Mouse (Mus musculus): ENCODE results near the gene Tusc1. TPM values are rescaled to one million over a fixed set of nuclear protein-coding genes. Genes with fewer than 3 reads are reported as not detected.

Tusc1 gene
- polyA plus RNA-seq (2011; ENCODE audit: insufficient read depth, insufficient read length, low replicate concordance, missing spikeins), result 8.1 and 10.2 TPM in 2 replicates

DNA sequence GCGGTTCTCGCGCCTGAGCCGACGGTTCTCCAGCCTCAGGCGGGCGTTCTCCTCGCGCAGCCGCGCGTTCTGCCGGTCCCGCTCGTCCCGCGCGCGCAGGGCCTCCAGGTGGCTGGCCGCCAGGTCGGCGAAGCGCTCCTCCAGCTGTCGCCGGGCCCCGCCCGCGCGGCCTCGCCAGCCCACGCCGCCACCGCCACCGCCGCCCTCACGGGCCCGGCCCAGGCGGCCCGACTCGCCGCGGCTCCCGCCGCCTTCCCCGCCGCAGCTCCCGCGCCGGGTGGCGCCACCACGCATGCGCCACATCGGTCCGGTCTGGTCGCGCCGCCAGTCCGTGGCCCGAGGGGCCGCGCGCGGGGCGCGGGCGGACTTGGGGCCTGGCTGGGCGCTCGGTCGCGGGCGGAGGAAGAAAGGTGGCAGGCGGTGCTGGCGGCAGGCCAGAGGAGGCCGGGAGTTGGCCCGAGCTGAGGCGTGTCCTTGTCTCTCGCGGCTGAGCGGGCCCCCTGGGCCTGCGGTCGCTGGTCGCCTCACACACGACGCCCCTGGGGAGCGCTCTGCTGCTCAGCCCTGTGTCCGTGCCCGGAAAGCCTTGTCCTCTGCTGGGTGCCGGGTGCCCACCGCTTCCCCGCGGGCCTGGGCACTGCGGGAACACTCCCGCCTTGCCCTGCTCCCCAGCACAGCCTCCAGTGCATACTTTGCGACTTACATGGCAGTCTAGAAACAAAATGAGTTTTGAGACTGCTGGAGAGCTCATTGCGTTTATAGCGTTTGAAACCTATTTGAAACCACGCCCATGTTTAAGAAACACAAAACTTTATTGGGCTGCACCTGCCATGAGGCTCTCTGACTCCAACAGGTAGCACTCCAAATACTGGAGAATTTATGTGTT is at the start of gene Tusc1:
TSS of gene Tusc1 (minus strand) at position 394 of the 886 bp plus-strand sequence.
- under 1% methylated on average over 92 of the region's 97 CpGs for WGBS
- Histone ChIP-seq H3K27ac (ENCODE audit: control insufficient read depth, insufficient read depth, low read depth, low read length, poor library complexity) (peak within 1 kb of the TSS; percentile 100), H3K4me3 (replicated peaks; ENCODE audit: control insufficient read depth, low read depth, low read length) (peak within 1 kb of the TSS; percentile 85), H3K4me1 (ENCODE audit: control insufficient read depth, insufficient read depth, low read length) (no peaks in the 10 kb centered on the region)
- peak; percentile 66 for TF ChIP-seq POLR2A (IDR thresholded peaks at IDR 0.05; ENCODE audit: borderline replicate concordance, control insufficient read depth, low read depth, low read length)
- no peak for TF ChIP-seq CTCF (IDR thresholded peaks at IDR 0.05; ENCODE audit: control insufficient read depth, insufficient read depth, low read length)

DNA sequence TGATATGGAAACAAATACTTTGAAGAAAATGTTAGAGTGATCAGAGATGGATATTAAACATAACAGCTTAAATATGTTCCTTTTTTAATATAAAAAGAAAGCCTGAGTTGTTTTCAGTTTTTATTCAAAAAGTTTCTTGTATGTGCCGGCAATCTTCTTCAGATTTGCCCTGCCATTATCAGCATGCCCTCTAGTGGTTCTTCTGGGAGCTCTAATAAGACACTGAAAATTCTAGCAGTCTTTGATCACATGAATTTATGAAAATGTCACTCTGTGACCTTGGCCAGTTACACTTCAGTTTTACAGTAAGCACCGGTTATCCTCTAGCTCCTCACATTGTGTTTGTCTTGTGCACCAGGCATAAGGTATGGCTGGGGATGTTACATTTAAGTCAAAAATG is 17.6 kb upstream of the Tusc1 start:
- H3K4me3 ChIP-seq (replicated peaks; ENCODE audit: control insufficient read depth, low read depth, low read length), result no peak overlapping the region
- no peaks in the 10 kb centered on the region for H3K4me1 ChIP-seq (ENCODE audit: control insufficient read depth, insufficient read depth, low read length)
- no peak overlapping the region for H3K27ac ChIP-seq (ENCODE audit: control insufficient read depth, insufficient read depth, low read depth, low read length, poor library complexity)
- WGBS, result 27% methylated on average over 2 of the region's 2 CpGs
- TF ChIP-seq POLR2A (IDR thresholded peaks at IDR 0.05; ENCODE audit: borderline replicate concordance, control insufficient read depth, low read depth, low read length), result no peak

DNA sequence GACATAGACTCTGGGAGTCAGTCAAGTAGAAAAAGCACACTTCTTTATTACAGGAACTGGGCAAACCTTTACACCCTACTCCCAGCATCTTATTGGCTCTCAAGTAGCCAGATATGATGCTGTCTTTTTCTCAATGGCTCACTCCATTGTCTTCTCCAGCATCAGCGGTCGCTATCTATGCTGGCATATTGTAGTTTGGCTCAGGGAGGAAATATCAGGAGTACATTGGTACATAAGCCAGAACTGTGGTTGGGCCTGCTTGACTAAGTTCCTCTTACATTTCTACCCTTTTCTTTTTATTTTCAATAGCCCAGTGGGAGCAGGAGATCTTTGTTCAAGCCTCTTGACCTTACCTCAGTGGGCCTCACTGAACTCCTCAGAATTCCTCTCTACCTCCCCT is 9.0 kb upstream of the Tusc1 start:
- TF ChIP-seq CTCF (IDR thresholded peaks at IDR 0.05; ENCODE audit: control insufficient read depth, insufficient read depth, low read length) (no peak), POLR2A (IDR thresholded peaks at IDR 0.05; ENCODE audit: borderline replicate concordance, control insufficient read depth, low read depth, low read length) (no peak)
- Histone ChIP-seq H3K27ac (ENCODE audit: control insufficient read depth, insufficient read depth, low read depth, low read length, poor library complexity) (no peak overlapping the region), H3K4me1 (ENCODE audit: control insufficient read depth, insufficient read depth, low read length) (no peaks in the 10 kb centered on the region; the same call in 1 of the 2 replicates), H3K4me3 (replicated peaks; ENCODE audit: control insufficient read depth, low read depth, low read length) (no peak overlapping the region)
- WGBS, result 64% methylated on average over 2 of the region's 2 CpGs

DNA sequence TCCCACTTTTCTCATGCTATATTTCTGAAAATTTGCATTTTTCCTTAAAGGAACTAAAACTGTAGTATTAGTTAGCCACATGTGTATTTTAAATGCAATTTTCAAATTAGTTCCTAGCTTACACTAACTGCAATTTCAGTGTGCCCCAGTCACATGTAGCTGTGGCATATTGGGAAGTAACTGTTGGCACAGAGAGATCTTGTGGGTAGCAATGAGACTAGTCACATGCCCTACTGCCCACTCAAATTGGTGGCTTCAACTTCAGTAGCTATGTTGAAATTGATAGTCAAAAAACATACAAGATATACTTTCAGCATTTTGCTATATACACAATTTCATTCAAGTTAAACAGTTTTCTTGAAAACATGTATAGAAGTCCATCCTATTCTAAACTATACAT is 6.3 kb upstream of the Tusc1 start:
- no peak overlapping the region for H3K27ac ChIP-seq (ENCODE audit: control insufficient read depth, insufficient read depth, low read depth, low read length, poor library complexity)
- TF ChIP-seq CTCF (IDR thresholded peaks at IDR 0.05; ENCODE audit: control insufficient read depth, insufficient read depth, low read length) (no peak), POLR2A (IDR thresholded peaks at IDR 0.05; ENCODE audit: borderline replicate concordance, control insufficient read depth, low read depth, low read length) (no peak)

DNA sequence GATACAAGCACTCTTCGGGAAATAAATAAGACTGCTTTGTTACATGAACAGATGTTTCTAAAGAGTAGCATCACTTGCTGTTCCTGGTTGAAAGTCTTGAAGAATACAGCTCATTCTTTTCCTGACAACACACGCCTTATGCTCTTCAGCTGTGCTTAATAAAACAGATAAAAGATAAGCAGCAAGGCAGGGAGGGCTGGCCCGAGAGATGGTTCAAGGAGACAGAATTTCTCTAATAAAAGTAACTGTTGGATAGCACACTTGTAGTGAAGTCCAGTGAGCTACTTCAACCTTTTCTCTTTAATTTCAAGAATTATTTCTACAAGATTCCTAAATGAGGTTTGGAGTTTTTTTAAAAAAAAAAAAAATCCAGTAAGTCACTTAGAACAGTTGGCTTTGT is 2.7 kb upstream of the Tusc1 start:
- TF ChIP-seq CTCF (IDR thresholded peaks at IDR 0.05; ENCODE audit: control insufficient read depth, insufficient read depth, low read length), result no peak
- no peak for TF ChIP-seq POLR2A (IDR thresholded peaks at IDR 0.05; ENCODE audit: borderline replicate concordance, control insufficient read depth, low read depth, low read length)
- Histone ChIP-seq H3K27ac (ENCODE audit: control insufficient read depth, insufficient read depth, low read depth, low read length, poor library complexity) (no peak overlapping the region), H3K4me1 (ENCODE audit: control insufficient read depth, insufficient read depth, low read length) (no peaks in the 10 kb centered on the region; the same call in 1 of the 2 replicates), H3K4me3 (replicated peaks; ENCODE audit: control insufficient read depth, low read depth, low read length) (no peak overlapping the region)
- 70% methylated on average over 3 of the region's 3 CpGs for WGBS

More for the DNA sequence above, 6.3 kb upstream of the Tusc1 start:
- no peak overlapping the region for H3K4me3 ChIP-seq (replicated peaks; ENCODE audit: control insufficient read depth, low read depth, low read length)
- H3K4me1 ChIP-seq (ENCODE audit: control insufficient read depth, insufficient read depth, low read length), result no peaks in the 10 kb centered on the region; the same call in 1 of the 2 replicates

DNA sequence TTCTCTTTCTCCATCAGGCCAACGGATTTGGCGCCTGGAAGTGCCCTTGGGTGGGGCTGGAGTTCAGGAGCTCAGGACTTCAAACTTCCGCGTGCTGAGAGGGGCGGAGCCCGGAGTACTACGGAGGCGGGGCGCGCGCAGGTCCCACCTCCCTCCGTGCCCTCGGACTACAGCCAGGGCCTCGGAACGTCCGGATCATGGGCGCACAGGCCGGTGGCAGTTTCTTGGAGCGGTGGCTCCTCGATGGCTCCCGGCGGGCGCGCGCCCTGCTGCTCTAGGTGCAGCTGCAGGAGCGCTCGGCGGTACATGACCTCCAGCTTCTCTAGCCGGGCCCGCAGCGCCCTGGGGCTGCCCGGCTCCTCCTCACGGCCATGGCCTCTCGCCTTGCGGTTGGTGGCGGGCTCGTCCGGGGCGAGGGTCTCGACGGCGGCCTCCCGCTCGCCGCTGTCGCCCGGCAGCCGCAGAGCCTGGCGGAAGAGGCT is 634 bp downstream of the Tusc1 start:
- H3K27ac ChIP-seq (ENCODE audit: control insufficient read depth, insufficient read depth, low read depth, low read length, poor library complexity), result peak overlapping the region; percentile 100
- peak overlapping the region; percentile 85 for H3K4me3 ChIP-seq (replicated peaks; ENCODE audit: control insufficient read depth, low read depth, low read length)
- WGBS, result under 1% methylated on average over 49 of the region's 49 CpGs
- H3K4me1 ChIP-seq (ENCODE audit: control insufficient read depth, insufficient read depth, low read length), result no peaks in the 10 kb centered on the region
- TF ChIP-seq CTCF (IDR thresholded peaks at IDR 0.05; ENCODE audit: control insufficient read depth, insufficient read depth, low read length) (no peak), POLR2A (IDR thresholded peaks at IDR 0.05; ENCODE audit: borderline replicate concordance, control insufficient read depth, low read depth, low read length) (peak; percentile 91)

DNA sequence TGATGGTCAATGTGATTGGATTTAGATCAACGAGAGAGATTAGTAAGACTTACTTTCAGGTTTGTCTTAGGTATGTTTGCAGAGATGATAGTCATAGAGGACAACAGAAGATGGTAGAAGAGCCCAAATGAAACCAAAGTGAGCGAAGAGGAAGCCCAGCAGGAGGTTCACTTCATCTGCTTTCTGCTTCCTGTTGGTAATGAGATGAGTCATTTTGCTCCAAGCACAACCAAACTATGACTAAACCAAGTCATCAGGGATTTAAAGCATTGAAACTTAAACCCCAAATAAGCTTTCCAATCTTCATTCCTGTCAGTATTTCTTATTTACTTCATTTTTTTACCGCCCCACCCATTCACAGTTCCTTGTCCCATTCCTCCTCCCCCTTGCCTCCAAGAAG is 27.8 kb downstream of the Tusc1 start:
- H3K27ac ChIP-seq (ENCODE audit: control insufficient read depth, insufficient read depth, low read depth, low read length, poor library complexity), result no peak overlapping the region
- H3K4me3 ChIP-seq (replicated peaks; ENCODE audit: control insufficient read depth, low read depth, low read length), result no peak overlapping the region
- H3K4me1 ChIP-seq (ENCODE audit: control insufficient read depth, insufficient read depth, low read length), result no peaks in the 10 kb centered on the region
- WGBS, result 82% methylated on average over 3 of the region's 3 CpGs
- TF ChIP-seq CTCF (IDR thresholded peaks at IDR 0.05; ENCODE audit: control insufficient read depth, insufficient read depth, low read length), result no peak

DNA sequence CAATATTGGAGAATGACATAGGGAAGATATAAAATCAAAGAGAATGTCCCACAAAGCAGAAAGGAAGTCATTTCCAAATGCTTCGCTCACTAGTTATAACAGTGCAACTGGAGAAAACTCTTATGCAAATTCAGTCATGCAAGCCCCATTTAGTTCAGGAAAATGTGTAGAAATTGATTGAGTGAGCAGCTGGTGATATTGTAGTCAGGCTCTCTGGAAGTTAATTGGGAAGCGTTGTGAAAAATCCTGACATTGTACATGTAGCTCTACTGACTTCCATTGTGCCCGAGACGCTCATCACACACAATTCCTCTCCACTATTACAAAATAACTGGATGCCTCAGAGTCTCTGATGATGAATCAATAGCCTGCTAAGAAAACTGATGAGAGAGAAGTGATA is 49.2 kb downstream of the Tusc1 start:
- Histone ChIP-seq H3K27ac (ENCODE audit: control insufficient read depth, insufficient read depth, low read depth, low read length, poor library complexity) (no peak overlapping the region), H3K4me1 (ENCODE audit: control insufficient read depth, insufficient read depth, low read length) (no peaks in the 10 kb centered on the region), H3K4me3 (replicated peaks; ENCODE audit: control insufficient read depth, low read depth, low read length) (no peak overlapping the region)
- WGBS, result 83% methylated on average over 4 of the region's 4 CpGs
- TF ChIP-seq CTCF (IDR thresholded peaks at IDR 0.05; ENCODE audit: control insufficient read depth, insufficient read depth, low read length), result no peak
- TF ChIP-seq POLR2A (IDR thresholded peaks at IDR 0.05; ENCODE audit: borderline replicate concordance, control insufficient read depth, low read depth, low read length), result no peak
